Mouse (Mus musculus) heart, postnatal 0 days (tissue): ENCODE results near the gene Plekho1. TPM values are rescaled to one million over a fixed set of nuclear protein-coding genes. Genes with fewer than 3 reads are reported as not detected.
"Not testable (repeated sequence)": the region's sequence is repeated elsewhere in the genome, so short reads cannot be mapped to it uniquely, and the experiment has no call there.

ENCODE experiments used
- ATAC-seq: fragments of 200-750 bp; cut with Nextera tagmentation; 2 replicates; pipeline ENCODE4 v1.8.0; 2017; ENCODE audit warnings: low read depth, moderate number of reproducible peaks, moderate library complexity; ENCODE audit not compliant: insufficient read depth
- DNase-seq: peaks from one replicate; pipeline ENCODE4 v3.0.0-alpha.2; 2016; ENCODE audit warnings: low spot score
- H3K27ac ChIP-seq: fragments of 300-500 bp; sonication (generic); 2 replicates; pipeline ENCODE4 v1.5.1; 2014; ENCODE audit warnings: low read depth, mild to moderate bottlenecking
- H3K27me3 ChIP-seq: fragments of 300-500 bp; sonication (generic); 2 replicates; pipeline ENCODE4 v1.6.1; 2014; ENCODE audit warnings: low read length, mixed read lengths; ENCODE audit not compliant: control insufficient read depth, insufficient read depth
- H3K36me3 ChIP-seq: fragments of 300-500 bp; sonication (generic); replicated peaks from 2 replicates; pipeline ENCODE4 v1.6.1; 2014; ENCODE audit warnings: low read length, mixed read lengths; ENCODE audit not compliant: control insufficient read depth, insufficient read depth
- H3K4me1 ChIP-seq: fragments of 300-500 bp; sonication (generic); 2 replicates; pipeline ENCODE4 v1.6.1; 2014; ENCODE audit warnings: antibody characterized with exemption; ENCODE audit not compliant: control insufficient read depth, insufficient read depth
- H3K4me2 ChIP-seq: fragments of 300-500 bp; sonication (generic); 2 replicates; pipeline ENCODE4 v1.6.1; 2014; ENCODE audit warnings: low read depth, mild to moderate bottlenecking, low read length, moderate library complexity
- H3K4me3 ChIP-seq: fragments of 300-500 bp; sonication (generic); 2 replicates; pipeline ENCODE4 v1.5.1; 2014; ENCODE audit warnings: low read depth, low read length
- H3K9ac ChIP-seq: fragments of 300-500 bp; sonication (generic); replicated peaks from 2 replicates; pipeline ENCODE4 v1.6.1; 2014; ENCODE audit warnings: low read depth, low read length, mixed read lengths
- H3K9me3 ChIP-seq: fragments of 300-500 bp; sonication (generic); replicated peaks from 2 replicates; pipeline ENCODE4 v1.6.1; 2016; ENCODE audit warnings: low read length; ENCODE audit not compliant: control insufficient read depth
- CTCF ChIP-seq: IDR thresholded peaks from 2 replicates; pipeline ENCODE4 v1.5.1; 2016; ENCODE audit warnings: antibody characterized with exemption, control low read depth, low read depth
- EP300 ChIP-seq: IDR thresholded peaks from 2 replicates; pipeline ENCODE4 v1.6.1; 2016; ENCODE audit warnings: antibody characterized with exemption, low read depth
- WGBS: fragments of 180-500 bp; shearing (Covaris S2); extraction: QIAGEN DNeasy Blood & Tissue Kit; methylation state at CpG from one replicate; pipeline ENCODE4 v1.1.7; 2014; 5-methylcytosine and 5-hydroxymethylcytosine counted together
- polyA plus RNA-seq: library from polyadenylated mRNA; unstranded; fragments of >200 nt; fragmentation: Nextera tagmentation; extraction: Ambion mirVana; gene quantifications from 2 replicates; pipeline ENCODE4 v1.2.1, GENCODE M21; 2015
- total RNA-seq: library from RNA; depleted of rRNA; stranded (reverse); fragments of >200 nt; gene quantifications from 2 replicates; pipeline ENCODE4 v1.2.3, GENCODE M21; 2014; ENCODE audit warnings: low replicate concordance; rRNA removed

The Plekho1 gene
- total RNA-seq (116 and 138 TPM in 2 replicates), polyA plus RNA-seq (74.9 and 94.8 TPM in 2 replicates)

DNA sequence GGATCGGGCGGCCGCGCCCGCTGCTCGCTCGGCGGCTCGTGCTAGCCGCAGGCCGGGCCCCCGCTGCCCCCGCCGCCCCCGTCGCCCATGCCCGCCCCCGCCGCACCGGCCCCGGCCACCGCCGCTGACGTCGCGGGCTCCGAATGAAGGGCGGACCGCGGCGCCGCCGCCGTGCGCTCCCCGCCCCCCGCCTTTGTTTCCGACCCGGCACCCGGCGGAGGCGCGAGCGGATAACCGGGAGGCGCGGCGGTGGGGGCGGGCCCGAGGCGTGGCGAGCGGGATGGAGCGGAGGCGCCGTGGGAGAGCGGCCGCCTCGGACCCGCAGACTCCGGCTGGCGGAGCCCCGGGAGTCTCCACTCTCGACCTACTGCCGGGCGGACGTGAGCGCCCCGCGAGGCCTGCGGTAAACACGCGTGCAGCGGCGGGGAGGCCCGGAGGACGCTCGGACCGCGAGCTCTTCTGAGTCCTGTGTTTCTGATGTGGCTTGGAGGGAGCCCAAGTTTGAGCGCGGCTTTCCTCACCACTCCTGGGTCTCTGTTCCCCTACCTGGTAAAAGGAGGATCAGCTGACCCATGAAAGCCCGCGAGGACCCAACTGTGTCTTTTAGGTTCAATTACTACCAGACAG is at the start of gene Plekho1:
Plekho1 (minus strand) TSS at position 200 of the 627 bp plus-strand sequence.
- Histone ChIP-seq H3K4me3 (peak within 1 kb of the TSS; percentile 77), H3K4me2 (peak within 1 kb of the TSS; percentile 74), H3K4me1 (peaks cover 60% of the 10 kb centered on the region), H3K27ac (peak within 1 kb of the TSS; percentile 97), H3K27me3 (no peaks in the 10 kb centered on the region), H3K9me3 (no peaks in the 10 kb centered on the region), H3K9ac (peak within 1 kb of the TSS; percentile 93), H3K36me3 (peaks cover 14% of the 10 kb centered on the region)
- 2% methylated on average over 35 of the region's 84 CpGs for WGBS
- ATAC-seq (peak; percentile 33), DNase-seq (peak; percentile 39)
- no peak for TF ChIP-seq CTCF
- no peak for TF ChIP-seq EP300

DNA sequence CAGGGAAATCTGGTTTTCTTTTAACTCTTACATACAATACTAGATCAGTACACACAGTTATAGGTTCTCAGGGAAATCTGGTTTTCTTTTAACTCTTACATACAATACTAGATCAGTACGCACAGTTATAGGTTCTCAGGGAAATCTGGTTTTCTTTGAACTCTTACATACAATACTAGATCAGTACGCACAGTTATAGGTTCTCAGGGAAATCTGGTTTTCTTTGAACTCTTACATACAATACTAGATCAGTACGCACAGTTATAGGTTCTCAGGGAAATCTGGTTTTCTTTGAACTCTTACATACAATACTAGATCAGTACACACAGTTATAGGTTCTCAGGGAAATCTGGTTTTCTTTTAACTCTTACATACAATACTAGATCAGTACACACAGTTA is 48.8 kb upstream of the Plekho1 start:
- H3K4me1 ChIP-seq, H3K4me3 ChIP-seq, H3K4me2 ChIP-seq, H3K9me3 ChIP-seq, H3K9ac ChIP-seq, ATAC-seq, H3K27ac ChIP-seq, DNase-seq, H3K27me3 ChIP-seq: not testable (repeated sequence)
- WGBS, result 95% methylated on average over 3 of the region's 3 CpGs
- H3K36me3 ChIP-seq, result peaks cover 23% of the 10 kb centered on the region

DNA sequence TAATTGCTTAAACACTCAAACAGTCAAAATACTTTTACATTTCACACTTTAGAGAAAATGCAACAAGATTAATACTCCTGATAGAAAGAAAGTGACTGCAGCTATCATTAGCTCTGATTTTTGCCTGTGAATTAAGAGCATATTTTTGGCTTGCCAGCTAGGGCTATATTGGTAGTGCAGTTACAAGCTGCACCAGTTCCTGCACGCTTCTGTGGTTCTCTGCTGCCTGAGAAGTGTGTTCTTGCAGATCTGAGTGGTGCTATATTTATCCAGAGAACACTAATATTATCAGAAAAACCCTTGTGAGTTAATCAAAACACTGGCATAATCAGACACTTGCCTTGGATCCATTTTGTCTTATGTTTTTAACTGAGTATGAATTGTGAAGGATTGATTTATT is 47.3 kb upstream of the Plekho1 start:
- WGBS, result 32% methylated on average over 1 of the region's 1 CpGs
- H3K9ac ChIP-seq, result no peak overlapping the region
- H3K4me2 ChIP-seq, result no peak overlapping the region
- no peaks in the 10 kb centered on the region for H3K9me3 ChIP-seq
- DNase-seq (peak; percentile 48), ATAC-seq (peak; percentile 63; the same call in 1 of the 2 replicates)
- peaks cover 23% of the 10 kb centered on the region for H3K36me3 ChIP-seq
- H3K27ac ChIP-seq, result peak overlapping the region; percentile 76
- no peaks in the 10 kb centered on the region for H3K27me3 ChIP-seq
- peaks cover 5% of the 10 kb centered on the region for H3K4me1 ChIP-seq
- H3K4me3 ChIP-seq, result no peak overlapping the region
- TF ChIP-seq CTCF, result no peak
- TF ChIP-seq EP300, result no peak

DNA sequence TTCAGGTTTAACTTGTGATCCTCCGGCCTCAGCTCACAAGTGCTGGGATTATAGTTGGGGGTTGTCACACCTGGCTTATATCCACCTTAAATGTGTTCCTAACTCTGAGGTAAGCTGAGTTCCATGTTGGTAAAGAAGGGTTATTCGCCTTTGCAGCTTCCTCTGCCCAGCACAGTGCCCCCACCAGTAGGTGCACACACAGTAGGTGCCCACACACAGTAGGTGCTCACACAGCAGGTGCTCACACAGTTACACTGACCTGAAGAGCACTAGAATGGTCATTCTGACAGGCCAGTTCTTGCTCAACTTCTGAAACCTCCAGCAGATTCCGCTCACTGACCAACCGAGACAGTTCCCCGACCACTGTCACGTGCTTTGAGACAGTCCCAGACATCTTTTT is 45.3 kb upstream of the Plekho1 start:
- DNase-seq (no peak), ATAC-seq (no peak)
- no peak overlapping the region for H3K4me2 ChIP-seq
- whole genome bisulfite sequencing, result 91% methylated on average over 6 of the region's 6 CpGs
- TF ChIP-seq EP300 (no peak), CTCF (no peak)
- no peak overlapping the region for H3K27ac ChIP-seq
- peaks cover 14% of the 10 kb centered on the region for H3K36me3 ChIP-seq
- no peaks in the 10 kb centered on the region for H3K27me3 ChIP-seq
- peaks cover 5% of the 10 kb centered on the region for H3K4me1 ChIP-seq
- no peaks in the 10 kb centered on the region for H3K9me3 ChIP-seq
- H3K9ac ChIP-seq, result no peak overlapping the region
- no peak overlapping the region for H3K4me3 ChIP-seq

DNA sequence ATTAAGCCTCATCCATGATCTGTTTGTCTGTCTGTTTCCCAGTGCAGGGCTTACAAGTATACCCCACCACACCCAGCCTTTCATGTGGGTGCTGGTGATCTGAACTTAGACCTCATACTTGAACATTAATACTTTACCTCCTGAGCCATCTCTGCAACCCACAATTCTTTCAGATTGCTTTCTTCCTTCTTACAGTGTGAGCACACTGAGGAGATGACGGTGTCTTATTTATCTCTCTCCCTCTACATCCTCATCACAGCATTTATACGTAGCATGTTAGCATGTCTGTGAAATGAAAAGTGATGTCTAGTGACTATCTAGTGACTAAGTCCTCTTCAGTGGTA is 44.8 kb upstream of the Plekho1 start:
- Histone ChIP-seq H3K27me3 (no peaks in the 10 kb centered on the region), H3K36me3 (peaks cover 10% of the 10 kb centered on the region), H3K4me2 (no peak overlapping the region), H3K4me3 (no peak overlapping the region), H3K9ac (no peak overlapping the region), H3K27ac (no peak overlapping the region), H3K4me1 (peaks cover 5% of the 10 kb centered on the region), H3K9me3 (no peaks in the 10 kb centered on the region)
- ATAC-seq (no peak), DNase-seq (no peak)
- 91% methylated on average over 2 of the region's 2 CpGs for WGBS
- TF ChIP-seq EP300 (no peak), CTCF (no peak)
